Comparison of ENCODE assay signal across 9 mouse cellular contexts in genomic region chr13:114011019-114011418, GRCm38 (mm10).
DNase-seq lines count a peak whose midpoint lies in the region; ATAC-seq lines count a peak whose summit lies in the region.
"Had no signal": no experiment of that assay in that cellular context is flagged by ENCODE, and none has a peak within 500 bp of the region (broad histone marks: within the 10 kb centered on the region; RNA-seq: fewer than 3 reads in every experiment).

No protein-coding gene starts in this region.

- no peak overlapping the region for H3K27ac ChIP-seq in embryonic facial prominence, embryonic 15.5 days (replicated peaks)
- H3K27ac ChIP-seq in midbrain, embryonic 16.5 days (ENCODE audit: low read length): no peak overlapping the region
- H3K27ac ChIP-seq: liver, embryonic 15.5 days had no signal

- H3K4me1 ChIP-seq in embryonic facial prominence, embryonic 15.5 days: peaks cover 5% of the 10 kb centered on the region
- peaks cover 7% of the 10 kb centered on the region; the same call in 1 of the 2 replicates for H3K4me1 ChIP-seq in midbrain, embryonic 16.5 days (ENCODE audit: control insufficient read depth, insufficient read depth, low read length)
- H3K4me1 ChIP-seq: liver, embryonic 15.5 days had no signal

- H3K4me3 ChIP-seq in embryonic facial prominence, embryonic 15.5 days (replicated peaks): no peak overlapping the region
- no peak overlapping the region for H3K4me3 ChIP-seq in midbrain, embryonic 16.5 days (ENCODE audit: low read depth, low read length)
- H3K4me3 ChIP-seq: liver, embryonic 15.5 days had no signal

- H3K9ac ChIP-seq in embryonic facial prominence, embryonic 15.5 days: no peak overlapping the region
- H3K9ac ChIP-seq in midbrain, embryonic 16.5 days (ENCODE audit: low read depth, low read length): no peak overlapping the region
- H3K9ac ChIP-seq: liver, embryonic 15.5 days had no signal

- H3K4me2 ChIP-seq in embryonic facial prominence, embryonic 15.5 days (replicated peaks): no peak overlapping the region
- H3K4me2 ChIP-seq in midbrain, embryonic 16.5 days (ENCODE audit: low read length): peak overlapping the region; percentile 12; the same call in 1 of the 2 replicates
- H3K4me2 ChIP-seq: liver, embryonic 15.5 days had no signal

- H3K27me3 ChIP-seq in embryonic facial prominence, embryonic 15.5 days: no peaks in the 10 kb centered on the region
- H3K27me3 ChIP-seq in midbrain, embryonic 16.5 days (ENCODE audit: control insufficient read depth, insufficient read depth, low read depth, low read length): no peaks in the 10 kb centered on the region
- H3K27me3 ChIP-seq: liver, embryonic 15.5 days had no signal

- H3K9me3 ChIP-seq in embryonic facial prominence, embryonic 15.5 days (replicated peaks): no peaks in the 10 kb centered on the region
- no peaks in the 10 kb centered on the region for H3K9me3 ChIP-seq in midbrain, embryonic 16.5 days (replicated peaks; ENCODE audit: control insufficient read depth, low read length, poor library complexity, severe bottlenecking)
- H3K9me3 ChIP-seq: liver, embryonic 15.5 days had no signal

- intact Hi-C loops in left cerebral cortex, postnatal 36 days (cut with DNase I): no loop called here

- peak; percentile 57; the same call in 1 of the 2 replicates for ATAC-seq in embryonic facial prominence, embryonic 15.5 days (ENCODE audit: insufficient number of reproducible peaks, low FRiP score, low TSS enrichment, low read depth)
- ATAC-seq in midbrain, embryonic 16.5 days: peak; percentile 75
- ATAC-seq in granulocyte monocyte progenitor cell, adult 5-6 weeks (replicated peaks; ENCODE audit: poor library complexity, severe bottlenecking): no peak

- no peaks in the 10 kb centered on the region for H3K36me3 ChIP-seq in embryonic facial prominence, embryonic 15.5 days
- H3K36me3 ChIP-seq in midbrain, embryonic 16.5 days (ENCODE audit: control insufficient read depth, insufficient read depth, low read length): no peaks in the 10 kb centered on the region
- H3K36me3 ChIP-seq: liver, embryonic 15.5 days had no signal

- 28% methylated on average over 12 of the region's 12 CpGs for WGBS in embryonic facial prominence, embryonic 15.5 days
- WGBS in midbrain, embryonic 16.5 days: 47% methylated on average over 12 of the region's 12 CpGs

- DNase-seq in embryo, embryonic 10 days (ENCODE audit: low spot score): peak; percentile 63
- DNase-seq in heart, postnatal 4 days: peak; percentile 6
- no peak for DNase-seq in layer of hippocampus, postnatal 25 days (ENCODE audit: extremely low spot score in 1 of 2, low spot score in 1 of 2)
- no peak for DNase-seq in left cerebral cortex, postnatal 36 days (ENCODE audit: low spot score in 2 of 2)
- DNase-seq: kidney, postnatal 36 days had no signal

Comparison
In these comparisons a context has a peak if more than half of its experiments do, and no peak if none do; other contexts are left out.
1. DNase-seq: peak in embryo, embryonic 10 days (single experiment) and heart, postnatal 4 days (single experiment); none in layer of hippocampus, postnatal 25 days (0 of 2) and left cerebral cortex, postnatal 36 days (0 of 2).